In the genomic region with DNA sequence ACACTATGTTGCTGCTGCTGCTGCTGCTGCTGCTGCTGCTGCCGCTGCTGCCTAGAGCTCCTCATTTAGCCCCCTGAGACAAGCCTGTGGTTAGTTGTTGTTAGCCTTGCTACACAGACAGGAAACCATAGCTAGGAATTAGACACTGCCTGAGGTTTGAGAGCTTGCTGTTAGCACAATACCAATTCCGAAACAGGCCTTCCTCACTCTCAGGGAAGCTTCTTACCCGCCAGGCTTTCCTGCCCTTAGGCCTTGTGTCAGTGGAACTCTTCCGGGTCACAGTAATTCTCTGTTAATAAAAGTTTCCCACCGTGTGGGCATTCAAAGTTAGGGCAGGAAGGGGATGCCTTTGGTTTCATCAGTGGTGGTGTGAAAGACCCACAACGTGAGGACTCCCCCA, we compare ENCODE assay signal across 9 mouse cellular contexts. TPM values are rescaled to one million over a fixed set of nuclear protein-coding genes. Genes with fewer than 3 reads are reported as not detected.
"Had no signal": no experiment of that assay in that cellular context is flagged by ENCODE, and none has a peak within 500 bp of the region (broad histone marks: within the 10 kb centered on the region; RNA-seq: fewer than 3 reads in every experiment).

No protein-coding gene starts in this region.

RNA-seq across cellular contexts. Expression of a gene that starts 31.9 kb away (rescaled TPM):
- total RNA-seq: hematopoietic stem cell, adult 5-6 weeks had no signal
- polyA plus RNA-seq: heart, embryonic 12.5 days; heart, postnatal 0 days; hindbrain, embryonic 10.5 days; hindbrain, embryonic 12.5 days; kidney, adult 2 months; kidney, embryonic 14.5 days; kidney, embryonic 16.5 days; large intestine, adult 2 months had no signal
